Mouse (Mus musculus): ENCODE results near the gene Cfap65.

Cfap65 gene

DNA sequence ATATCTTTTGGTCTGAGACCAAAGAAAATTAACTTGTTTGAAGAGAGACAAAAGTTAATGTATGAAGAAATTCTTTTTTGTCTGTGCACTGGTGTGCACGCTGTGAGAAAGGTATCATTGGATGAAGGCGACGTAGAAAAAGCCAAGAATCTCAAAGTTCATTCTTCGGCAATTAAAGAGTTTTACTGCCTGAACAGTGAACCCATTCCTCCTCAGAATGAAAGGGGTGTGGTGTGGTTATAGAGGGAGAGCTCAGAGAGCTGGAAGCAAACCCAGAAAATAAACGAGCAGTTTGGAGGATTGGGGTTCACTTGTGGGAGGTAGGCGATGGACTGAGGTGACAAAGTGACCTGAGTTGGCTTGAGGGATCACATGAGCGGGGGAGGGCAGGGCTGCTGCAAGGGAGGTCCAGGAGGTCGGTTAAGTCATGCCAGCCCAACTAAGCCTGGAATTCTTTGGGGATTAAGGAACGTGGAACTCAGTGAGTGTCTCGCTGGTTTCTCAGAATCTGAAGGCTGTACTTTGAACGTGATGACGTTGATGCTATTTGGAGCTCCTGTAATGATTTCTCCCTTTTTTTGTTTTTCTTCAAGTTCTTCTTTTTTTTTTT lies 927 bp upstream of the Cfap65 start:
- DNase-seq, result no peak

DNA sequence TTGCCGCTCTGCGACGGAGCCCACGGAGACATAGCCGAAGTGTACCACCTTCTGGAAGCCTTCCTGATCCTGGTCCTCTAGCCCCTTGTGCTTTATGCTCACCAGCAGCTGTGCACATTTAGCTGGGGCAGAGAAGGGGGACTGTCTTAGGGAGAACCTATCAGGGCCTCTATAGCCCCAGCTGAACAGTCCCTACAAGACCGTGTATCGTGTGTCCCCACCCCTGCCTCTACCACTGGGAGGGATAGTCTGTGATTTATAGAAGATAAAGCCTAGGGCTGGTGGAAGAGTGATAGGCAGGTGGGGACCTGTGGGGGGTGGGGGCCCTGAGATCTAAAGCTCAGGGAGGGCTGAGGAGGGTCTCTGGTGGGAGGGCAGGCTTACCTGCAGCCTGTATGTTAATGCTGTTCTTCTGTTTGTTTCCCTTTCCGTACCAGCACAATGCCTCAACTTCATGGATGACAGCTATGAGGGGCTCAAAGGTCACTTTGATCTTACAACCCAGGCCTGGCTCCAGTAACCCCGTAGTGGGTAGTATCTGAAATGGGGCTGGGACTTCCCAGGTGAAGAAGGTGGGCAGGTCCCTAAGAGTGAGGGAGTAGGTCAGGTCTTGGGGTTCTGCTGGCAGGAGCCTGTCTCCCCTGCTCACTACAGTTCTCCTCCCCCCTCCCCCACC lies 7.6 kb downstream of the Cfap65 start:
- no peak for DNase-seq

DNA sequence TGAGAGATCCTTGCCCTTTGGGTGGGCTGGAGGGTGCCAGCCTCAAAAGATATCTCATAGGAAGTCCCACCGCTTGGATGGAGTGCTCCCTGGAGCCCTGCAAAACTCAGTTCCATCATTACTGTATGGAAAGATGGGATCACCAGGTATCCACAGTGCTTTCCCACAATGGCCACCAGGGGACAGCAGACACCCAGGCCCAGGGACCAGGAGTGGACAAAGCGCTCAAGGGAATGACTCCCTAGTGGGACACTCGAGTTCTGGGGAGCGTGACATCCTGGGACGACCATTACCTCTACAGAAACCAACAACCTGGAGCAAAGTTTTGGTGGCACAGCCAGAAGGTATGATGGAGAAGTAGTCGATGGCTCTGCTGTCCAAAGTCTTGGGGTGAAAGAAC lies 8.7 kb downstream of the Cfap65 start:
- no peak for DNase-seq

DNA sequence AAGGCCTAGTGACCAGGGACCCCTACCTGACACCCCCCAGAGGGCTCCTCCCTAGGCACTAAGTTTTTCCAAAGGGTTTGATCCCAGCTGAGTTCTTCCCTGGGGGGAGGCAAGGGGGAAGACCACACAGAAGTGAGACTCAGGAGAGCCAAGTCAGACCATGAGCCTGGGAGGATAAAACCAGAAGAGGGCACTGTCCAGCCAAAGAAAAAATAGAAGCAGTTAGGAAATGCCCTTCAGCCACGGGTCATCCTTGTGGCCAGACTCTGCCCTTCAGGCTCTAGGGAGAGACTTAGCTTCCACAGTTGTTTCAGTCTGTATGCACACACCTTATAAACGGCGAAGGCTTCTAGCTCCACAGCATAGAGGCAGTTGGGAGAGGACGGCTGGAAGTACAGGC lies 10.9 kb downstream of the Cfap65 start:
- DNase-seq, result no peak

DNA sequence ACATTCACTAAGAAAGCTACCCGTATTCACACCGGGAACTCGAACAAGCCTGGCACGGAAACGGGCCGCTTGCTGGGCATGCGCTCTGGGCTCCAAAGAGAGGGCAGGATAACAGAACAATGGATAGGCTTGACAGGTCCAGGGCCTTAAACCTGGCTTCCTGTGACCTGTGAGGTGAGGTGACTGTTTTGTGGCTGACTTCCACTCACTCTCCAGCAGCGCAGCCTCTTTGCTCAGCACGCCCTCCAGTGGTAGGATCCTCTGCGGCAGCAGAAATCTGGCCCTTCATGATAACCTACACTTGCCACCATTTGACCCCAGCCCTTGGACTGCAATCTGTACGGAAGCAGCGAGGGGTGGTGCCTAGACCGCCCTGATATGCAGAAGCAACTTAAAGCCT lies 19.7 kb downstream of the Cfap65 start:
- no peak for DNase-seq

DNA sequence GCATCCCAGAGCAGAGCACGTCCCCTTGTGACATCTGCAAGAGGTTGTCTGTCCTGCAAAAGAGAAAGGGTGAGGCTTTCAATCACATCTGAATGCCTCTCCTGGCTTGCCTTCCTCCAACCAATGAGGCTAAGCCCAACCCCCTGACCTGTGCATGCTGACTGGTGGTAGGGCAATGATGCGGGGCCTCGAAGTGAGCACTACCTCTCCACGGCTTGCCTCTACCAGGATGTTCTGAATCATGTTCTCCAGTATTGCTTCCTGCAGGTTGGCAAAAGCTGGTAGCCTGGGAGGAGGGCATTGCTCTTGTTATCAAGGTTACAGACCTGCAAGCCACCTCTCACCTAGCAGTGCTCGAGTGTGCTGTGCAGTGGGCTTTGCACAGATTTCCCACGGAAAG lies 33.2 kb downstream of the Cfap65 start:
- no peak for DNase-seq

DNA sequence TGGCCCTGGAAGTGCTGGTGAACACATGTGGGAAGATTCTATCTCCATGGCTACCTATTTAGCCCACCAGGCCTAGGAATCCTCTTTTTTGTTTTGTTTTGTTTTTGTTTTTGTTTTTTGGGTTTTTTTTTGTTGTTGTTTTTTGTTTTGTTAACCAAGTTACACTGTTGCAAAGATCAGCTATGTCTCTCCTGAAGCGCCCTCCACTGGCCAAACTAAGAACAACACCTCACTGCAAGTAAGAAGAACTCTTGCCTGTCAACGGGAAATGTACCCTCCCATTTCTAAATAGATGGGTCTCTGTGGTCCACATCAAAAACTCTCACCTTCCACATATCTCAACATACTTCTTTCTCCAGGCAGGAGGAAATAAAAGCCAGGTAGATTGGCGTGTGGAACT lies 33.7 kb downstream of the Cfap65 start:
- DNase-seq, result peak; percentile 54

DNA sequence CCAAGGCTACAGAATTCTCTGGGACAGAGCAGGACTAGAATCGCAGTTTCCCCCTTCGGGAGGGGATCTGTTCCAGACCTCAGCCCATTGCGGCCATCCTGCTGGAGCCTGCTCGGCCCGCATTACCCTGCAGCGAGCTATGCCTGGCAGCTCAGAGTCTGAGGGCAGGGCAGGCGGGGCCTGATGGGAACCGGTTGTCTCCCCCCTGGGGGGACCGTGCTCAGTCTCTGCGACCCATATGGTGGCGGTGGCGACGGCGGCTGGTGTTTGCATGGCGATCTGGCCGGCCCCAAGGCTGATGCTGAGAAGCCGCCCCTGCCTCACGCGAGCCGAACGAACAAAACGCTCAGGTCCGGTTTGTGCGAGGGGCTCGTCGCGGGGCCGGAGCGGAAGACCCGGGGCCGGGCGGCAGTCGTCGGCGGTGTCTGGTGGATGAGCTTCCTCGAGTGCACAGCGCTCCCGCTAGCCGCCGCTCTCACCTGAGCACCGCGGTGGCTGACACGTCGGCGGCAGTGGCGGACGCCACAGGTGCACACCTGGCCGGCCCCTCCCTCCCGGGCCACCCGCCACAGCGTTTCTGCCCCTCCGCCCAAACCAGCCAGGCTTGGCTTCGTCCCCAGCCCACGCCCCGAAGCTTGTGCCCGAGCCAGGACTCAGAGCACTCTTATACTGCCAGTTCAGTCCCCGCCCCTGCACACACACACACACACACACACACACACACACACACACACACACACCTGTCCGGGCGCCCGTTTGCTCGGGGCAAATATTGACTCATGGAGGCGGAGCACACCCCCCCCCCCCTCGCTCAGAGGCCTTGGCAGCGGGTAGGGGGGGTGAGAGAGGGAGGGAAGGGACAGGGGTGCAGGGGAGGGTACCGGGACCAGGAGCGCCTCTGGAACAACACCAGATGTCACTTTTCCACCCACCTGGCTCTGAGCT lies 34.8 kb downstream of the Cfap65 start:
- no peak for DNase-seq

DNA sequence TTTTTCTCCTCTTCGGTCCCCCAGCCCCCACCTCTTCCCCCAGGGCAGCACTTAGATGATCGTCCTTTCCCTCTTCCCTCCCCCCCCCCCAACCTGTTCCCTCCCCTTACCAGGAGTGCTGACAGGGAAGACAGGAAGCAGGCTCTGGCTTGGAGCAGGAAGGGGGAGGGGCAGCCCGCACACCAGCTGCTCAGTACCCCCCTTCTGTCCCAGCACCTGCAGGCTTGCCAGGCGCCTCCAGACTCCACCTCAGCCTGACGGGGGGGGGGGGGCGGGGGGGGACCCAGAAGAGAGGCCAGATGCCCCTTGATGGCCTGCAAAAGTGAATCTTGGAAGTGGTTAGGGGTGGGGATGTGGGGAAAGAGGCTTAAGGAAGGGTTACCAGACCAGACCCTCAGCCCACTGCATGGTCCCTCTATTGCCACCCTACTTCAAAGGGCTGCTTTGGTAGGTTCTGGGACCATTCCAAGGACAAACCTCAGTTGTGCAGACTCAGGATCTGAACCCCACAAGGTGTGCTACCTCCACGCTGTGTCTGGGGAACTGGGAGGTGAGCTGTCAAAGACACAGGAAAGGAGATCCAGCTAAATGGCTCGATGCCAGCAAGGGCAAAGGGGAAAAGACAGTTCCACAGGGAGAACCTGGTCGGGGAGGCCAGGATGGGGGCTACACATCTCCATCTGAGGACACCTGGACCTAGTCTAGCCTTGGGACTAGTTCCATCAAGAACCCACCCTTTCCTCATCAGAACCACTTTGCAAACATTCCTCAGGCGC lies 36.6 kb downstream of the Cfap65 start:
- DNase-seq, result no peak

DNA sequence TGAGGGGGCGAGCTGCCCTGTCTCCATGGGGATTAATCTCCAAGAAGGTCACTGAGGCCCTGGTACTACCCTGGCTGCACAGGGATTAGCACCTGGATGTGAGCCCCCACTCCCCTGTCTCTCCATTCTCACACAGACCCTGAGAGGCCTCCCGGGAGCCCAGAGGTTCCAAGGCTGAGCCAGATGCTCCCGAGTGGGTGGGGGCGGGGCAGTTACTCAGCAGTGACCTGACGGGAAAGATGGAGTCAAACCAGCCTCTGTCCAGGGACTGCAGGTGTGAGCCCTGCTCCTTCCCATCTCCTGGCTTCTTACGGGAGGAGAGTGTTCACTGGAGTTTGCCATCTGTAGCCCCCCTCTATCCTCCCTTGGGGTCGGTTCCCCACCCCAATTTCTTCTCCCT lies 37.4 kb downstream of the Cfap65 start:
- DNase-seq, result no peak

DNA sequence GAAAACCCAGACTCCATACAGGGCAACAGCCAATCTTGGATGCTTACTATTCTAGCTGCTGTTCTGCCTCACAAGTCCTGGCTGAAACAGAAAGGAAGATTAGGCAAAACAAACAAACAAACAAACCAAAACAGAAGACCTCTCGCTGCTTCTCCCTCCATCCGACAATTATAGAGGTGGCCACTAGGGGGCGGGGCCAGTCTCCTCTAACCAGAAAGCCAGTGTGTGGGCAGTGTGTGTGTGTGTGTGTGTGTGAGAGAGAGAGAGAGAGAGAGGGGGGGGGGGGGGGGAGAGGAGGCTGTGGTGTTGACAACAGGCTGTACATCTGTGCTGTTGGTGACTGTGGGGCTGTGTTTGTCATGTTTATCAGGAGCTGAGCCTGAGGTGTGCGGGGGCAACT lies 40.4 kb downstream of the Cfap65 start:
- DNase-seq, result peak; percentile 54

DNA sequence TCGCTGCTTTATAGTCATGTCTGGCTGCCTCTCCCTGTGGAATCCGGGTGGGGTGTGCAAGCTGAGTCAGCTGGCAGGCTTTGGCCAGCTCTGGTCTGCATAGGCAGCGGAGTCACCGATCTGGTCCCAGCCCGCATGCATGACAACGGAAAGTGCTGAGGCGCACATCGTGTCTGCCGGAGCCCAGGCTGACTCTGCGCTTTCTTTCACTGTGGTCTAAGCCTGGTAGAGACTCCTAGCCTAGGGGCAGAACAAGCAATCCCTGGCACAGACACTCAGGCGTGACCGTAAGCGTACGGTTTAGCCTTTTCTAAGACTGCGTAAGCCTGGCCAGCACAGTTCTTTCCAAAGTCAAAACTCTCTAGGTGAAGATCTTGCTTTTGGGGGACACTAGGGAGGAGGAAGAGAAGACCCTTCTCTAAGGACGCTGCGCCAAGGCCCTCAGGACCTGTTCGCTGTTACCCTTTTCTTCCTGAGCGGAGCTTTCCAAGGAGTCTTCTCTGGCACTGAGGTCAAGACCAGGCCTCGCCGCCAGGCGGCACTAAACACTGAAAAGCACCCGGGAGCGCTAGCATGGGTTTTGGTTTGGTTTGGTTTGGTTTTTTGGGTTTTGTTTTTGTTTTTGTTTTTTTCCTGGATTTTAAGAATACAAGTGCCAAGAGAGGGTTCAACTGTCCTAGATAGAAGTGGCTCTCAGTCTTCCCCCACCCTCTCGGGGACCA lies 42.1 kb downstream of the Cfap65 start, which contains the start of gene Cryba2:
Gene Cryba2, minus strand, starts transcription at position 10 of the 722 bp plus-strand sequence.
- peak; percentile 40 for DNase-seq

DNA sequence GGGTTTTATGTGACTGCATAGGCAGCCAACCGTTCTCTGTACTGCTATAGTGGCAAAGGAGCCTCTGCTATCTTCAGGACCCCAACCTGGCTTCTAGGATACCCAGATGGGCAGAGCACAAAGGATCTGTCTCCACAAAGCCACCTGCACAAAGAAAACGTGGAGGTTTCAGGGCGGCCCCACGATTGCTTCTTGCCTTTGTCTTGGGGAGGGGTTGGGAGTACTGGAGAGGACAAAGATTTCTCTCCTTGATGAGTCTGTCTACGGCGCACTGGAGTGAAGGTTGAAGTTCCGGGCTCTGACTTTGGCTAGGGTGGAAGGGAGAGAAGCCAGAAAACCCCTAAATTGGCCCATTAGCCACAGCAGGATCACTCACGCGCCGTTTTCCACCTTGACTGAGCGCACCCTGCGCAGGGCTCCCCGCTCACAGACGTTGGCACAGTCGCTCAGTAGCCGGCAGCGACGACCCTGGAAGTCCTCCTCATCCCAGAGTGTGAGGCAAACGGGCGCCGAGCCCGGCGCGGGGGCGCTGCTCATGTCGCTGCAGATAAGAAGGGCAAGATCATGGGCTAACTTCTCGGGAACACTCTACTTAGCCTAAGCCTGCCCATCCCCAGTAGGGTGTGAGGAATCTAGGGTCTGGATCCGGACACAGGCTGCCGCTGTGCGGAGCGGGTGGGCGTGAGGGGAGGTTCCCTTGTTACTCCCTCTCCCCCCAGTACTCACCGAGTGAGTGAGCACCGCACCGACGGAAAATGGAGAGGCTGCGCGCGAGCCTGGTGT lies 42.9 kb downstream of the Cfap65 start:
- no peak for DNase-seq

DNA sequence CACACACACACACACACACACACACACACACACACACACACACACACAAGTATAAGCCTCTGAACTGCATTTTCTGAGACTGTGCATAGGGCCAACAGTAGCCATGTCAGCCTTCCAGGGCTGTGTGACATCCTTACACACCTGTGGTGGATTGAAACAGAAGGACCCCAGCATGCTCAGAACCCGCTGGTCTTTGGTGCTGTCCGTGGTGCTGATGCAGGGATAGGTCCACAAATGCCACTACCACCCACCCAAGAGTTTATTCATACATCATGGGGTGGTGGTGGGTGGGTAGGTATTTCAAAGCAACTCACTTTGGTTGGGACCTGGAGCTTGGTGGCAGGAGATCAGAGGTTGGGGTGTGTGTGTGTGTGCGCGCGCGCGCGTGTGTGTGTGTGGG lies 43.9 kb downstream of the Cfap65 start:
- no peak for DNase-seq

DNA sequence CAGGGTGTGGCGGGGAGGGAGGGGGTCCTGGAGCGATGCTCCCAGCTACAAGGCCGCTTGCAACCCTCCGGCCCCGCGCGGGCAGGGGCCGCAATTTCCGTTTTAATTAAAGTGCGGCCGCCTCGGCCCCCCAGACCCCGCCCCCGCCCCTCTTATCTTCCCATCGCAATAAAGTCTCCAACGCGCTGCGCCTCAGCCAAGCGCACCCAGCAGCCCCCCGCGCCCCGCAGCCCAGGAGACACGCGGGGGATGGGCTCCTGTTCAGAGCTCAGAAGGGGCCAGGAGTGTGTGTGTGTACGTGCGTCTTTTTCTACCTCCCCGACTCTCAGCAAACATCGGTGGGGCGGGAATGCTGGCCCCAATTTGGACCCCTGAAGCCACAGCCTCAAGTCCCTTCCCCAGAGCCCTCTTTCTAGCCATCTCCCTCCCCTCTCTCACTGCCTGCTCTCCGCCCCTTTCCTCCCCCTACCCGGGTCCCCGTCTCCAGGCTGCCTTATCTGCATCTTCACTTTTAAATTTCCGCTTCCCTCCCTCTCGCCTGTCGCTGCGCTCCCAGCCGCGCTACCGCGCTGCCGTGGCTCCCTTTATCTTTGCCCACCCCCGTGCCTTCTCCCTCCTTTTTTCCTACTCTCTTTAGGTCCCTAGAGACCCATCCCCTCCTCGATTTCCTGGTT lies 49.9 kb downstream of the Cfap65 start, which contains the start of gene Fev:
Gene Fev, minus strand, starts transcription at position 51 of the 674 bp plus-strand sequence.
- no peak for DNase-seq

DNA sequence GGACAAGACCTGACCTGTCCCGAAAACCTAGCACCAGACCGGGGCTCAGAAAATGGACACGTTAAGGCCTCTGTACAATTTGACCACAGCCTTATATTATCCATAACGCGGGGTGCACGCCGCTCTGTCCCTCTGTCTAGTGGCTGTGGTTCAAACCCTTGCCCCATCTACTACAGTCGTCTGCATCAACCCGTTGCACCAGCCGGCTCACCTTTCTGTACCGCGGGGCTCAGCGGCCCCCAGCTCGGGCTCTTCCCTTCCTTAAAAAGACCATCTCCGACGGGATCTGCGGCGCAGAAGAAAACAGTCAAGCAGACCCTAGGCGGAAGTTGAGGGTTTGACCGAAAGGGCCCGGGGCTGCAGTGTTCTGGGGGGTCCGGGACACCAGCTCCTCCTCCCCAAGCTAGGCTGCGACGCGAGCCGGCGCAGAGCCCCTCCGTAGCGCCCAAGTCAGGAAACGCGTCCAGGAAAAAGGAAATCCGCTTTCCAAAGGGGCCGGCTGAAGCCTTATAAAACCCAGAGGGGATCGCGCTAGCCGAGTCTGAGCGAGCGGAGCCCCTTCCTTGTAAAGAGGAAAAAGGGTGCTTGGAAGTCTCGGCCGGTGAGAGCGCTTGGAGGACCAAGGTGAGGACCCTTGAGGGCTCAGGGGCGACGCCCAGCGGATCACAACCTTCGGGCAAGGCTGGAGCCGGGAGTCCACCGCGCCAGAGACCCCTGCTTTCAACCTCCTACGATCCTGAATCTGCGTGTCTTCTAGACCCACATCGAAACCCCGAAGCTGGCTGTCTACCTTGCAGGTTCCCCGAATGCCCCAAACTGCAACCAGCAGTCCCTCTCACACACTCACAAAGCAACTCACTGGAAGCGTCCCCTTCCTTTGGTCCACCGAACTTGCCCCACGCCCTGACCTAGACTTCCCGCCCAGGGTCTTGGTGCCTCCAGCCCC lies 50.9 kb downstream of the Cfap65 start:
- no peak for DNase-seq

DNA sequence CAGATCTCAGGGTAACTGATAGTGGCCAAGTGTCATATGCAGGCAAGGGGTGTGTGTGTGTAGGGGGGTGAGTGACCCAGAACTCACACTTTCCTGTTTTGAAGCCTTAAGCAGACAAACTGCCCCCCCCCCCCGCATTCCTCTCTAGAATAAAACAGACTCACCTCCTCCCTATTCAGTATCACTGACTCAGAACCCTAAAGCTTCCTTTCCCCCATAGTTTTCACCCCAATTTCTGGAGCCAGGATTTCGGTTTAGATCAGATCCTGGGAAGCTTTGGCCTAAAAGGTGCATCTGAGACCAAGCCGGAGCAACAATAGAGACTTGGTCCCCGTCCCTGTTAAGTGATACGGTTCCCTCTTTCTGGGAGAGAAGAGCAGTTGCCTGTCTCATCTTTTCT lies 52.0 kb downstream of the Cfap65 start:
- DNase-seq, result no peak

DNA sequence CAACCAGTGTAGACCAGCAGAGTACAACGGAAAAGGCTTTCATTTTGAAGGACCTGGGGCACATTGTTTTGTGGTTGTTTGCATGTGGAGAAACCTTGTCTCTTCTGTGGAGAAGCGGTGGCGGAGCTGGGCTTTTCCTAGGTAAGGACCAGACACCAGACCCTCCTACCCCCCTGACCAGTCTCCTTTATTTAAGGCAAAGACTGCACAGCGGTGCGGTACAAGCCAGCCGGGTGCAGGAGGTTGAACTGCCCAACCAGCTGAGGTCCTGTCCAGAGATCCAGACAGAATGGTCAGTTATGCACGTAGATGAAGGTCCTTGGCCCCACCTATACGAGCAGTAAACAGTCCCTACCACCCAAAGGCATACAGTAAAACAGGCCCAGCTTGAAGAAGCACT lies 52.6 kb downstream of the Cfap65 start:
- DNase-seq, result no peak

DNA sequence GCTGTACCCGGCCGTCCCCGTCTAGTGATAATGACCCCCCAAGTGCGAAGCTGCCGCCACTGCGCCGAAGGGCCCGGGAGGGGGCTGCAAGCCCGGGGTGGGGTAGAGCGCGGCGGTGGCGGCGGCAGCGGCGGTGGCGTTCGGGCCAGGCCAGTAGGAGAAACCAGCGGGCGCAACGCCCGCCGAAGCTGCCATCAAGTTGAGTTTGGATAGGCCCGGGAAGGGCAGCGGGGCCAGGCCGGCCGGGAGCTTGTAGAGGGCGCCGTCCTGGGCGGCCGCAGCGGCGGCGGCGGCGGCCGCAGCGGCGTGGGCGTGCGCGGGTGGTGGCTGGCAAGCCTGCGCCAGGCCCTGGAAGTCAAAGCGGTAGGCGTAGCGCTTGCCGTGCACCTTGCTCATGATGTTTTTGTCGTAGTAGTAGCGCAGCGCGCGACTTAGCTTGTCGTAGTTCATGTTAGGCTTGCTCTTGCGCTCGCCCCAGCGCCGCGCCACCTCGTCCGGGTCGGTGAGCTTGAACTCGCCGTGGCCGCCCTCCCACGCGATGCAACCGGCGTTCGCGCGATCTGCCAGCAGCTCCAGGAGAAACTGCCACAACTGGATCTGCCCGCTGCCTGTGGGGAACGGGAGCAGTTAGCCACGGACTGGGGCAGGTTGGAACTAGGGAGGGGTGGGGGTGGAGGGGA lies 53.2 kb downstream of the Cfap65 start:
- no peak for DNase-seq
